In genomic region chr5:75895351-75895750, GRCm38 (mm10) we compare ENCODE assay signal across 17 mouse cellular contexts.
"Had no signal": no experiment of that assay in that cellular context is flagged by ENCODE, and none has a peak within 500 bp of the region (broad histone marks: within the 10 kb centered on the region; RNA-seq: fewer than 3 reads in every experiment).

No protein-coding gene starts in this region.

- H3K9ac ChIP-seq: limb, embryonic 13.5 days; liver, embryonic 12.5 days; liver, embryonic 15.5 days; lung, embryonic 15.5 days had no signal

- H3K9me3 ChIP-seq: limb, embryonic 10.5 days; limb, embryonic 13.5 days; liver, embryonic 12.5 days; liver, embryonic 15.5 days; lung, embryonic 15.5 days had no signal

- ATAC-seq: liver, embryonic 12.5 days had no signal

- DNase-seq: kidney, postnatal 14 days; kidney, postnatal 4 days; layer of hippocampus, adult 9-11 months; liver; lung, adult 18-20 months; lung, postnatal 14 days; lung, postnatal 4 days; midbrain, embryonic 14.5 days; thymus, adult 18-20 months; thymus, postnatal 36 days had no signal

- H3K36me3 ChIP-seq: limb, embryonic 10.5 days; limb, embryonic 13.5 days; liver, embryonic 12.5 days; liver, embryonic 15.5 days; lung, embryonic 15.5 days had no signal

- H3K4me2 ChIP-seq: limb, embryonic 13.5 days; liver, embryonic 12.5 days; liver, embryonic 15.5 days; lung, embryonic 15.5 days; midbrain, embryonic 11.5 days had no signal

- H3K27me3 ChIP-seq: limb, embryonic 13.5 days; lung, embryonic 15.5 days had no signal

- H3K27ac ChIP-seq: layer of hippocampus, adult 2 months; limb, embryonic 10.5 days; limb, embryonic 13.5 days; liver, embryonic 12.5 days; liver, embryonic 15.5 days had no signal

- H3K4me3 ChIP-seq: layer of hippocampus, adult 2 months; limb, embryonic 10.5 days; limb, embryonic 13.5 days; liver, embryonic 12.5 days; liver, embryonic 15.5 days; lung, embryonic 15.5 days had no signal
